Mouse (Mus musculus) lung, postnatal 14 days (tissue): ENCODE measurements around the gene Zfp451.
"Not testable (repeated sequence)": the region's sequence is repeated elsewhere in the genome, so short reads cannot be mapped to it uniquely, and the experiment has no call there.

Experiments used
- DNase-seq: peaks from one replicate; pipeline ENCODE4 v3.0.0; 2021

Zfp451 gene

GRCm38 (mm10) chr1:33757033-33757413 is 57.4 kb downstream of the Zfp451 start:
- DNase-seq: no peak

DNA sequence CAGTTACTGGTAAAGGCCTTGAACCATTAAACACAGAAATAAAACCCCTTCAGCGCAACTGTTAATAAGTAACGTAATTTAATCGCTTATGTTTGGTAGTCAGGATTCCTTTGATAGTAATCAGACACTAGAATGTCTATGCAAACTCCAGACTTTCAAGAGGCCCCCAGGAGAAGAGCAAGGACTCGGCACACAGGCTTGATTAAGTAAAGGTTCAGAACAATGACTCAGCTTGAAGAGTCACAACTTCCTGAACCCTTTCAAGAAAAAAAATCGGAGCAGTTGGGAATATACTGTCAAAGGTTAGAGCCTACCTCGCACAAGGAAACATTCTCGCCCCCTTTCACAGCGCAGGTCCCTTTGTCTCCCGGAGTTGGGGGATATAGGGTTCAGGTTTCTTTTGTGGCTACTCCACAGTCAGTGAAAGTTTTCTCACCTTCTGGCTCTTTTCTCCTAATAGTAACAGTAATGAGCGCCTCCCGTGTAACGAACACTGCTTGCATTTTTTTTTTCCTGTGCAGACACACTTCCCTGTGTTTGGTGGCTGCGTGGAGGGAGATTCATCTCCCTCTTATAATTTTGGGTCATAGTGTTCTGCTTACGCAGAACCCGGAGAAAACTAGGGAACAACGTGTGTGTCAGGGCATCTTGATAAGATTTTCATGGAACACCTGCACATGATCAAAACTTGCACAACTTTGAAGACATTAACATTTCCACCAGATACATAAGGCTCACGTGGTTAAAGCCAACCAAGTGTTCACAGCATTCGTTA is 58.0 kb downstream of the Zfp451 start:
- DNase-seq: no peak

DNA sequence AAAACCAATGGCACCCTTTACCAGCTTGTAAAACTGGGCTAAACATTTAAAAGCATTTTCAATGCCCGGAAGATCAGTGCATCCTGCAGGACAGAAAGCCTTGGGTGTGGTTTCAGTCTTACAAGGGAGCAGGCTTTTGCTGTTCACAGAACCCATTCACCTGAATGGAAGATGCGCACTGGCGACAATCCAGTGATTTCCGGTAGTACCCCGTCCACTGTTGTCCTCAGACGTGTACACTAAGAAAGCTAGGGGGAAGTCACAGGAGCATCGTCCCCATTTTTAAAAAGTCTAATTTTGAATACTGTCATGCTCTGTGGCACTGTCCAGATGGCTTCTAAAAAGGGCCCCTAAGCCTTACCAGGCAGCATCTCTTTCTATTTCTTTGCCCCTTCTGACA is 58.6 kb downstream of the Zfp451 start:
- no peak for DNase-seq

DNA sequence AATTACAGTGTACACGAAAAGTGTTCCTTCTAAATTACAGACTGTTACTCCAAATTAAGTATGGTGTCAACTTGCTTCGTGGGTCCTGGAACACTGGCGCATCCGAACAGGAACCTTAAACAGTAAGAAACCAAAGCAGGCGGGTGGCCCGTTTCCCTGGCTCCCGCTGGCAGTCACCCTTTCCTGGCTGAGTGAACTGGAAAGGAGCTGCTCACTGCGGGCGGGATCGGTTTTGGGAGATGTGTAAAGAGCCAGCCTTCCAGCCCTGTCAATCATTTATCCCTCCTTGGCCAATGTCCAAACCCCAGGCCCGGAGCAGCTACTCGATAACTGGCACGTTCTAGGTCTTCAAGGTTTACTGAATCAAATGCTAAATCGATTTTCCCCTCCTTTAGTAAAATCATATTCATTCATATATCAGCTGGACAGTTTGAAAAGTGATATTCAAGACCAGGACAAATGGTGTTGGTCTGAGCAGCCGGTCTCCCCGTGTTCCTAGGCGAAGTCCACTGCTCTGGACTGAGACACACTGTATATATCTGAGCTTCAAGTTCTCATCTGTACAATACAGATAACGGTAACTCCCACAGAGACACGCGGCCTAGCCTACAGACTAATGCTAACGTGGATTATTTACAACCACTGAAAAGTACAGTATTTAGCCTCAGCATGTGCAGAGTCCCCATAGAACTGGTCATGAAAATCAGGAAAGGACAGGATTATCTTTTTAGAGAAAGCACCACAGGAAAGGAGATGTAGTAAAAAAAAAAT is 59.2 kb downstream of the Zfp451 start:
- no peak for DNase-seq

GRCm38 (mm10) chr1:33754089-33754488 is 60.3 kb downstream of the Zfp451 start:
- DNase-seq: no peak

- DNase-seq: no peak
Observed at GRCm38 (mm10) chr1:33751283-33751682, 63.1 kb downstream of the Zfp451 start.

DNA sequence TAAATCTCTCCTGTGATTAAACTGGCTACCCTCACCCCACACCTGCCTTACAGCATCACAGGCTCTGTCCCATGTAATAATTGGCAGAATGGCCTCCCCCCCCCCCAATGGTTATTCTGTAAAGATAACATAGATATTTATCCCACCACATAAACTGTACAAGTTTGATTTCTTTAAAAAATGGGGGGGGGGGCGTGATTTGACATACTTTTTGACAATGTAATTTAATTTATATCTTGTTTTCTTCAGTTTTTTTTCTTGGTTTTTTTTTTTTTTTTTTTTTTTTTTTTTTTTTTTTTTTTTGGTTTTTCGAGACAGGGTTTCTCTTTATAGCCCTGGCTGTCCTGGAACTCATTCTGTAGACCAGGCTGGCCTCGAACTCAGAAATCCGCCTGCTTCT is 64.7 kb downstream of the Zfp451 start:
- not testable (repeated sequence) for DNase-seq

GRCm38 (mm10) chr1:33749109-33749508 is 65.3 kb downstream of the Zfp451 start:
- DNase-seq: no peak

DNA sequence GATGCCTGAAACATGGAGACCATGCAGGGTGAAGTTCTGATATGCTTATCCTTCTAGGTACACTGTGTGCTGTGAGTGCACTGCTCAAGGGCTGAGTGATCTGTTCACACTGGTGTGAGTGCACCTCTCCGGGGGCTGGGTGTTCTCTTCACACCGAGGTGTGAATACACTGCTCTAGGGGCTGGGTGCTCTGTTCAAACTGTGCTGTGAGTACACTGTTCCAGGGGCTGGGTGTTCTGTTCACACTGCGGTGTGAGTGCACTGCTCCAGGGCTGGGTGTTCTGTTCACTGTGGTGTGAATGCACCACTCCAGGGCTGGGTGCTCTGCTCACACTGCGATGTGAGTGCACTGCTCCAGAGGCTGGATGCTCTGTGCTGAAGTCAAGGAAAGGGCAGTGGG is 68.5 kb downstream of the Zfp451 start:
- no peak for DNase-seq

DNA sequence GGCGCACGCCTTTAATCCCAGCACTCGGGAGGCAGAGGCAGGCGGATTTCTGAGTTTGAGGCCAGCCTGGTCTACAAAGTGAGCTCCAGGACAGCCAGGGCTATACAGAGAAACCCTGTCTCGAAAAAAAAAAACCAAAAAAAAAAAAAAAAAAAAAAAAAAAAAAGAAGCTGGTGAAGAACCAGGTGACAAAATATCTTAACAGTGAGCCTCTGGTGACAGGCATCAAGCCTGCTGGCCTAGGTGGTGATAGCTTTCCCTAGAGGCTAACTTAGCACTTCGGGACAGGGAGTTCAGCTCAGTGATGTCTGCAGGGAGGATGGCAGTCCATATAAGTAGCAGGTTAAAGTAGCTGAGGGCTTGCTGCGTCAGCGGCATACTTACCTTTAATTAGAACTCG is 69.6 kb downstream of the Zfp451 start:
- not testable (repeated sequence) for DNase-seq

- no peak for DNase-seq
Observed at GRCm38 (mm10) chr1:33742903-33743302, 71.5 kb downstream of the Zfp451 start.

GRCm38 (mm10) chr1:33739302-33739701 is 75.1 kb downstream of the Zfp451 start:
- DNase-seq: peak; percentile 92

DNA sequence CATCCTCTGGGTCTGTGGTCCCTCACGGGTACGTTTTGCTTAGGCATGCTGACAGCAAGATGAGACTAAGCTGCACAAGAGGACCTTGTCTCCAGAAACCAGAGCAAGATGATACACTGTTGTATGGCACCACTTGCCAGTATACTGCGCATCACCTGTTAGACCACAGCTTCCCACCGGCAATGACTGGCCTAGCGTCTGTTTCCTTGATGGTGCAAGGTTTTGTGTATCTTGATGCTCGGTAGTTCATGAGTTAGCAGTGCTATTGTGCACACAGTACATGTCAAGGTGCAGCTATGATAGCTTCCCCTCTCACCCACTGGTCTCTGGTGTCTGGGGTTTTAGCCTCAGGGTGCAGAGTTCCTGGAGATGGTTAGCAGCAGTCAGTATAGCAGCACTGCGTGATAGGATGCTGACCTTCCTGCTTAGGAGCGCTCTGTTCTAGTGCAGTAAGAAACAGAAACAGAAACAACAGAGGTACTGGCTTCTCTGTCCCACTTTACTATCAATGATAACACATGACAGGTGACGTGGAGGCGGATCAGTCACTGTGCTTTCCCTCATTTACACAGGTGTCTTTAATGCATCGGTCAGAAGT is 75.6 kb downstream of the Zfp451 start:
- DNase-seq: no peak

GRCm38 (mm10) chr1:33738281-33738680 is 76.1 kb downstream of the Zfp451 start:
- no peak for DNase-seq

DNA sequence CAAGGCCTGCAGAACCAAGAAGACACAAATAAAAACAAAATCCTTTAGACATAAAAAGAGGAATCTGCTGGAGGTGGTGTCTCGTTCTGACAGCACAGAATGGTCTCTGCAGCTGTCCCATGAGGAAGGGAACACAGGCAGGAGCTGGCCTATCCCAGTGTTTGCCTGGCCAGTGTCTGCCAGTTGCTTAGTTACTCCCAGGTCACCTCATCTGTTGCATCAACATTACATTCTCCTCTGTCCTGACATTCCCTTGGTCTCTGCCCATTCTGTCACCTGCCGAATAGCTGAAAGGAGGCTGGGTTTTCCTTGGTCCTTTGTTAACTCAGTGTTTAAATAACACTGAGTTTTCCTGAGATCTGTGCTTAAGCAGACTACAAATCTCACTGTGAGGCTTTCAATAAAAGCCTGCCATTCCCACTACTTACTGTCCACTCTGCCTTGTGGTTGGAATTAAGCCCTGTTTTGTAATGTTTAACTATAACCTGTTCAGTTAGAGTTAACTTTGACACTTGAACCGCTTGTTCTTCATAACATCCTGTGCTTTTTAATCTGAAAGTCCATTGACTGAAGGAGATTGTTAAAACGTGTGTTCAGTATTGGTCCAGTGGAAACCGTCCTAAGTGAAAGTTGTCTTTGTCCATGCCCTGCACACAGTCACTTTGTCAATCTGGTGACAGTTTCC is 80.3 kb downstream of the Zfp451 start:
- no peak for DNase-seq

DNA sequence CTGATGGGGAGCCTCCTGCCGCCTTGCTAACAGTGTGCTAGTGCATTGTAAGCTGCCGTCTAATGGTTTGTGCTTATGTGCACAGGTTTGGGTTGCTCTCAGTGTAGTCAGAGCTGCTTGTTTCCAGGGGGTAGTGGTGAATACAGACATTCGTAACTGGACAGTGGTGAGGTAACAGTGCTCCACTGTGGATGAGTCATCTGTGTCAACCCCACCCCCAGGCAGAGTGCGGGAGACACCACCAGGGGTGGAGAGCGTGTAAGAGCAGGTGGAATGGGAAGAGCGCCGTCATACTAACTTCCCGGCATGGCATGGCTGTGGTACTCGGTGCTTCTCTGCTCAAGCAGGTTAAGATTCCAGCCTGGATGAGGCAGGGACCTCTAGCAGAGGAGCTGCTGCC is 81.4 kb downstream of the Zfp451 start:
- no peak for DNase-seq

DNA sequence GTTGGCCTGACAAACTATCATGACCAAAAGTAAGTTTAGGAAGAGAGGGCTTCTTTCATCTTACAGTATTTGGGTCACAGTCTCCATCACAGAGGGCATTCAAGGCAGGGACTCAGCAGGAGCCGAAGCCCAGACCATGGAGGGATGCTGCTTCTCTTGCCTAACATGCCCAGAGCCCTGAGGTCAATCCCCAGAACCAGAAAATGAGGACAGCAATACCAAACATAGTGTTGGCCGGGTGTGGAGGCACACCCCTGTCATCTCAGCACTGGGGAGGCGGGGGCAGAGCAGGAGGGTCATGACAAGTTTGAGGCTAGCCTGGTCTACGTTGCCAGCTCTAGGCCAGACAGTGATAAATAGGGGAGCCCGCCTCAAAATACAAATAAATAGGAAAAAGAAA is 89.3 kb downstream of the Zfp451 start:
- no peak for DNase-seq

GRCm38 (mm10) chr1:33724516-33724915 is 89.9 kb downstream of the Zfp451 start:
- no peak for DNase-seq

DNA sequence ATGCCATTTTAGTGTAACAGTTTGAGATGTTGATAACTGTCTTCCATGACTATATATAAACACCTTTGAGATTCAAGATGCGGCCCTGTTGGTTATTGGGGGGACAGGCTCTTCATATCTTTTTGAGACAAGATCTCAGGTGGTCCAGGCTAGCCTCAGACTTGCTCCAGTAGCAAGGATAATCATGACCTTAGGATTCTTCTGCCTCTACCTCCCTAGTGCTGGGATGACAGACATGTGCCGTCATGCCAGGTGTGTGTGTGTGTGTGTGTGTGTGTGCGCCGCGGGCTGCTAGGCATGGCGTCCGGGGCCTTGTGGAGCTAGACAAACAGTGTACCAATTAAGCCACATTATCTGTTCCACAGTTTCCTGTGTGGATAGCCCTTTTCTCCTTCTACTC is 93.4 kb downstream of the Zfp451 start:
- no peak for DNase-seq

- no peak for DNase-seq
Observed at GRCm38 (mm10) chr1:33720231-33720630, 94.2 kb downstream of the Zfp451 start.

GRCm38 (mm10) chr1:33719733-33720225 is 94.6 kb downstream of the Zfp451 start, which contains the start of gene Rab23:
TSS of gene Rab23 (plus strand) at chr1:33719887.
- peak; percentile 78 for DNase-seq

DNA sequence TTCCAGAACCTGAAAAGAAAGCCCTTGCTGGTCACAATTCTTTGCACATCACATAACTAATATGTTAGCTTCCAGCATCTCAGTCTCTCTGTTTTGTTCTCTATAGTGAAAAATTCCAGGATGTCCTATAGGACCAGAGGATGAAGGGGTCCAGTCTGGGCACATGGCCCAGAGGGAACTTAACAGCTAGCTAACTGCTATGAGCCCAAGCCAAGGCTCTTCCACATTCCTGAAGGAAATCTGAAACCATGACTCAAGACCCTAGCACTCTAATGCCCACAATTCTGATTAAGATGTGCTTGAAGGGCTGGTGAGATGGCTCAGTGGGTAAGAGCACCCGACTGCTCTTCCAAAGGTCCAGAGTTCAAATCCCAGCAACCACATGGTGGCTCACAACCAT is 96.8 kb downstream of the Zfp451 start:
- no peak for DNase-seq

DNA sequence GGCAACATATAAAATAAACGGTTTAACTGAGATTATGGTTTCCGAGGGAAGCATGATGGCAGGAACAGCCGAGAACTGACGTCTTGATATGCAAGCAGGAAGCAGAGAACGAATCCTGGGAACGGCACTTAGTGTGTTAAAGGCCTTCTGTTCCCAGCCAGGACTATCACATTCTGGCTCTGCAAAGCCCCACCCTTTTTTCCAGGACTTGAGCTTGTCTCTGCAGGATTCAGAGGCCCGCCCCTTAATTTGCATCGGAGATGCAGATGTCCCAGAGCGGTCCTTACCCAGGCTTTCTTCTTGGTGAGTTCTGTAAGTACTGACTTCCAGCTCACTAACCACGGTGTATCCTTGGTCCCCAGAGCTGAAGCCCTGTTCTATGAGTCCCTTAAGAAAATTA is 99.6 kb downstream of the Zfp451 start:
- DNase-seq: no peak
